Mouse (Mus musculus) liver, embryonic 14.5 days (tissue): ENCODE data around the gene Agtpbp1. TPM values are rescaled to one million over a fixed set of nuclear protein-coding genes. Genes with fewer than 3 reads are reported as not detected.

Source experiments
- ATAC-seq: fragments of 200-750 bp; cut with Nextera tagmentation; 2 replicates; pipeline ENCODE4 v1.8.0; 2017; ENCODE audit warnings: moderate number of reproducible peaks, mild to moderate bottlenecking, moderate library complexity; ENCODE audit not compliant: insufficient read depth
- DNase-seq, 3 experiments: peaks; one replicate each; pipeline ENCODE4 v3.0.0-alpha.2; 2012 to 2013; ENCODE audit warnings: low read depth in 3 of 3, low spot score in 3 of 3
- H3K27ac ChIP-seq: fragments of 300-500 bp; sonication (generic); 2 replicates; pipeline ENCODE4 v1.5.1; 2014; ENCODE audit warnings: moderate library complexity, mild to moderate bottlenecking, control low read depth, inconsistent platforms
- H3K27me3 ChIP-seq: fragments of 300-500 bp; sonication (generic); 2 replicates; pipeline ENCODE4 v1.6.1; 2014; ENCODE audit warnings: mild to moderate bottlenecking, low read length, moderate library complexity; ENCODE audit not compliant: control insufficient read depth, insufficient read depth
- H3K36me3 ChIP-seq: fragments of 300-500 bp; sonication (generic); replicated peaks from 2 replicates; pipeline ENCODE4 v1.6.1; 2014; ENCODE audit warnings: low read depth; ENCODE audit not compliant: control insufficient read depth, insufficient read depth
- H3K4me1 ChIP-seq, 2 experiments: fragments of 200-500 bp in 1 of 2; fragments of 300-500 bp in 1 of 2; sonication (generic) in 1 of 2; replicated peaks; 2 replicates each; pipeline ENCODE4 v1.6.1; 2012 to 2014; ENCODE audit warnings: antibody characterized with exemption in 1 of 2, inconsistent platforms in 1 of 2, low read length in 1 of 2; ENCODE audit not compliant: control insufficient read depth in 2 of 2, insufficient read depth in 2 of 2
- H3K4me2 ChIP-seq: fragments of 300-500 bp; sonication (generic); 2 replicates; pipeline ENCODE4 v1.6.1; 2014; ENCODE audit warnings: low read depth, mild to moderate bottlenecking, control low read depth, moderate library complexity
- H3K4me3 ChIP-seq, 2 experiments: fragments of 200-500 bp in 1 of 2; fragments of 300-500 bp in 1 of 2; sonication (generic) in 1 of 2; 2 replicates each; pipeline ENCODE4 v1.5.1; 2012 to 2014; ENCODE audit warnings: low read depth in 2 of 2, low read length in 2 of 2, mild to moderate bottlenecking in 2 of 2, control low read depth in 1 of 2, inconsistent platforms in 1 of 2, moderate library complexity in 1 of 2; ENCODE audit not compliant: insufficient read depth in 1 of 2
- H3K9ac ChIP-seq: fragments of 300-500 bp; sonication (generic); replicated peaks from 2 replicates; pipeline ENCODE4 v1.6.1; 2014; ENCODE audit warnings: mild to moderate bottlenecking, control low read depth, moderate library complexity
- H3K9me3 ChIP-seq: fragments of 300-500 bp; sonication (generic); 2 replicates; pipeline ENCODE4 v1.6.1; 2016; ENCODE audit warnings: low read length, mixed read lengths; ENCODE audit not compliant: control insufficient read depth
- CTCF ChIP-seq: IDR thresholded peaks from 2 replicates; pipeline ENCODE4 v1.5.1; 2016; ENCODE audit warnings: antibody characterized with exemption, low read depth, control low read depth
- EP300 ChIP-seq: IDR thresholded peaks from 2 replicates; pipeline ENCODE4 v1.6.1; 2016; ENCODE audit warnings: antibody characterized with exemption, low read depth
- WGBS: fragments of 180-500 bp; shearing (Covaris S2); extraction: QIAGEN DNeasy Blood & Tissue Kit; methylation state at CpG from one replicate; pipeline ENCODE4 v1.1.7; 2014; ENCODE audit not compliant: insufficient replicate concordance; 5-methylcytosine and 5-hydroxymethylcytosine counted together
- polyA plus RNA-seq, 2 experiments: library from polyadenylated mRNA; depleted of rRNA in 1 of 2; stranded (reverse) in 1 of 2; unstranded in 1 of 2; fragments of >200 nt; fragmentation: Nextera tagmentation in 1 of 2; extraction: Ambion mirVana in 1 of 2; gene quantifications; 2 replicates each; pipeline versions ENCODE4 v1.2.1 to v1.2.3; 2012 to 2014

The Agtpbp1 gene
- polyA plus RNA-seq, 2 experiments, result 4.8 to 10.3 TPM

- Histone ChIP-seq H3K27ac (no peak overlapping the region), H3K36me3 (no peaks in the 10 kb centered on the region), H3K4me2 (no peak overlapping the region), H3K4me3 (no peak overlapping the region), H3K27me3 (no peaks in the 10 kb centered on the region), H3K9ac (no peak overlapping the region), H3K4me1 (no peaks in the 10 kb centered on the region), H3K9me3 (no peaks in the 10 kb centered on the region)
- DNase-seq (no peak), ATAC-seq (no peak)
- WGBS, result 63% methylated on average over 18 of the region's 18 CpGs
- TF ChIP-seq EP300, result no peak
- no peak for TF ChIP-seq CTCF
Observed at GRCm38 (mm10) chr13:59431124-59431864, 153.7 kb downstream of the Agtpbp1 start.

GRCm38 (mm10) chr13:59429369-59429768 is 155.7 kb downstream of the Agtpbp1 start:
- ATAC-seq, result no peak
- no peak overlapping the region for H3K9ac ChIP-seq
- H3K9me3 ChIP-seq, result no peaks in the 10 kb centered on the region
- no peak for TF ChIP-seq EP300
- TF ChIP-seq CTCF, result no peak
- DNase-seq, result no peak
- no peak overlapping the region for H3K4me3 ChIP-seq
- H3K27me3 ChIP-seq, result no peaks in the 10 kb centered on the region
- H3K4me2 ChIP-seq, result no peak overlapping the region
- H3K36me3 ChIP-seq, result no peaks in the 10 kb centered on the region
- 61% methylated on average over 6 of the region's 6 CpGs for WGBS
- H3K4me1 ChIP-seq, result no peaks in the 10 kb centered on the region
- H3K27ac ChIP-seq, result no peak overlapping the region

- no peak for ATAC-seq
- no peaks in the 10 kb centered on the region for H3K9me3 ChIP-seq
- H3K4me1 ChIP-seq, result no peaks in the 10 kb centered on the region
- TF ChIP-seq EP300, result no peak
- no peak for TF ChIP-seq CTCF
- no peak overlapping the region for H3K4me2 ChIP-seq
- H3K27ac ChIP-seq, result no peak overlapping the region
- DNase-seq, result no peak
- no peaks in the 10 kb centered on the region for H3K27me3 ChIP-seq
- WGBS, result 70% methylated on average over 5 of the region's 5 CpGs
- no peak overlapping the region for H3K9ac ChIP-seq
- no peak overlapping the region for H3K4me3 ChIP-seq
- H3K36me3 ChIP-seq, result no peaks in the 10 kb centered on the region
Observed at GRCm38 (mm10) chr13:59423871-59424270, 161.2 kb downstream of the Agtpbp1 start.

GRCm38 (mm10) chr13:59416530-59417230 is 168.3 kb downstream of the Agtpbp1 start:
- Histone ChIP-seq H3K36me3 (no peaks in the 10 kb centered on the region), H3K4me3 (no peak overlapping the region), H3K4me2 (no peak overlapping the region), H3K4me1 (no peaks in the 10 kb centered on the region), H3K27ac (no peak overlapping the region), H3K9ac (no peak overlapping the region), H3K27me3 (no peaks in the 10 kb centered on the region), H3K9me3 (no peaks in the 10 kb centered on the region)
- WGBS, result 65% methylated on average over 15 of the region's 15 CpGs
- TF ChIP-seq EP300, result no peak
- TF ChIP-seq CTCF, result no peak
- DNase-seq, result no peak
- ATAC-seq, result no peak

- WGBS, result 81% methylated on average over 9 of the region's 9 CpGs
- no peaks in the 10 kb centered on the region for H3K27me3 ChIP-seq
- no peak overlapping the region for H3K27ac ChIP-seq
- DNase-seq, result no peak
- TF ChIP-seq CTCF (no peak), EP300 (no peak)
- ATAC-seq, result no peak
- H3K4me3 ChIP-seq, result no peak overlapping the region
- no peak overlapping the region for H3K4me2 ChIP-seq
- H3K36me3 ChIP-seq, result no peaks in the 10 kb centered on the region
- H3K9me3 ChIP-seq, result no peaks in the 10 kb centered on the region
- H3K4me1 ChIP-seq, result no peaks in the 10 kb centered on the region
- no peak overlapping the region for H3K9ac ChIP-seq
Observed at GRCm38 (mm10) chr13:59413885-59414284, 171.1 kb downstream of the Agtpbp1 start.
